Mouse (Mus musculus) limb, embryonic 14.5 days (tissue): Measurements from ENCODE around the gene Gm10428. TPM values are rescaled to one million over a fixed set of nuclear protein-coding genes. Genes with fewer than 3 reads are reported as not detected.

ENCODE experiments used
- ATAC-seq: fragments of 200-750 bp; cut with Nextera tagmentation; 2 replicates; pipeline ENCODE4 v1.8.0; 2017; ENCODE audit warnings: low read depth, moderate number of reproducible peaks, moderate TSS enrichment; ENCODE audit not compliant: low FRiP score
- DNase-seq: peaks from one replicate; pipeline ENCODE4 v3.0.0-alpha.2; 2015; ENCODE audit warnings: low spot score
- H3K27ac ChIP-seq: fragments of 300-500 bp; sonication (generic); replicated peaks from 2 replicates; pipeline ENCODE4 v1.5.1; 2014; ENCODE audit warnings: low read depth, mild to moderate bottlenecking, low read length, moderate library complexity, mixed read lengths
- H3K27me3 ChIP-seq: fragments of 300-500 bp; sonication (generic); 2 replicates; pipeline ENCODE4 v1.6.1; 2014; ENCODE audit warnings: low read length, mixed read lengths; ENCODE audit not compliant: control insufficient read depth, insufficient read depth
- H3K36me3 ChIP-seq: fragments of 300-500 bp; sonication (generic); 2 replicates; pipeline ENCODE4 v1.6.1; 2014; ENCODE audit warnings: mild to moderate bottlenecking, low read length, moderate library complexity, mixed read lengths; ENCODE audit not compliant: control insufficient read depth, insufficient read depth
- H3K4me1 ChIP-seq: fragments of 300-500 bp; sonication (generic); 2 replicates; pipeline ENCODE4 v1.6.1; 2014; ENCODE audit warnings: antibody characterized with exemption, low read length, mixed read lengths; ENCODE audit not compliant: control insufficient read depth, insufficient read depth
- H3K4me2 ChIP-seq: fragments of 300-500 bp; sonication (generic); replicated peaks from 2 replicates; pipeline ENCODE4 v1.6.1; 2014; ENCODE audit warnings: low read depth, mild to moderate bottlenecking, low read length, moderate library complexity; ENCODE audit not compliant: severe bottlenecking
- H3K4me3 ChIP-seq: fragments of 300-500 bp; sonication (generic); replicated peaks from 2 replicates; pipeline ENCODE4 v1.5.1; 2014; ENCODE audit warnings: low read length
- H3K9ac ChIP-seq: fragments of 300-500 bp; sonication (generic); 2 replicates; pipeline ENCODE4 v1.6.1; 2014; ENCODE audit warnings: mild to moderate bottlenecking, low read depth, low read length, moderate library complexity; ENCODE audit not compliant: severe bottlenecking
- H3K9me3 ChIP-seq: fragments of 300-500 bp; sonication (generic); 2 replicates; pipeline ENCODE4 v1.6.1; 2016; ENCODE audit warnings: low read length; ENCODE audit not compliant: control insufficient read depth
- POLR2A ChIP-seq: fragments of 200-500 bp; IDR thresholded peaks from 2 replicates; pipeline ENCODE4 v1.8.0; 2012; ENCODE audit warnings: inconsistent platforms, mild to moderate bottlenecking, moderate library complexity, borderline replicate concordance; ENCODE audit not compliant: insufficient read depth, insufficient read length; ENCODE audit errors: extremely low read depth
- WGBS: fragments of 180-500 bp; shearing (Covaris S2); extraction: QIAGEN DNeasy Blood & Tissue Kit; methylation state at CpG from one replicate; pipeline ENCODE4 v1.1.7; 2014; 5-methylcytosine and 5-hydroxymethylcytosine counted together
- polyA plus RNA-seq, 2 experiments: library from polyadenylated mRNA; depleted of rRNA in 1 of 2; stranded (reverse) in 1 of 2; unstranded in 1 of 2; fragments of >200 nt; fragmentation: Nextera tagmentation in 1 of 2; extraction: Ambion mirVana in 1 of 2; gene quantifications; 2 replicates each; pipeline versions ENCODE4 v1.2.1 to v1.2.3; 2012 to 2014

The Gm10428 gene
- polyA plus RNA-seq (2012; rRNA removed) (not detected in 2 replicates), polyA plus RNA-seq (2014; fragmentation: Nextera tagmentation; extraction: Ambion mirVana) (not detected in 2 replicates)

GRCm38 (mm10) chr11:62752780-62753179 is at the start of gene Gm10428:
TSS of gene Gm10428 (plus strand) at chr11:62753100.
- H3K27me3 ChIP-seq = 0 out of 2 replicates have a peak, but pooled peaks cover 3% of the 10 kb centered on the region
- no peaks in the 10 kb centered on the region for H3K9me3 ChIP-seq

GRCm38 (mm10) chr11:62706141-62706540 is 46.8 kb upstream of the Gm10428 start:
- Histone ChIP-seq H3K4me3 (no peak overlapping the region), H3K4me2 (no peak overlapping the region), H3K9me3 (no peaks in the 10 kb centered on the region), H3K4me1 (no peaks in the 10 kb centered on the region), H3K9ac (no peak overlapping the region), H3K27ac (no peak overlapping the region), H3K36me3 (0 out of 2 replicates have a peak, but pooled peaks cover 6% of the 10 kb centered on the region), H3K27me3 (no peaks in the 10 kb centered on the region)
- TF ChIP-seq POLR2A = no peak
- ATAC-seq (no peak), DNase-seq (no peak)
- 73% methylated on average over 2 of the region's 2 CpGs for WGBS

More at GRCm38 (mm10) chr11:62752780-62753179, at the start of gene Gm10428:
- 84% methylated on average over 8 of the region's 8 CpGs for WGBS
- Histone ChIP-seq H3K36me3 (no peaks in the 10 kb centered on the region), H3K4me3 (no peak within 1 kb of the TSS), H3K27ac (no peak within 1 kb of the TSS), H3K4me1 (0 out of 2 replicates have a peak, but pooled peaks cover 6% of the 10 kb centered on the region), H3K4me2 (no peak within 1 kb of the TSS), H3K9ac (no peak within 1 kb of the TSS)
- no peak for DNase-seq
- no peak for ATAC-seq
- TF ChIP-seq POLR2A = no peak

- no peak overlapping the region for H3K9ac ChIP-seq
- peaks cover 25% of the 10 kb centered on the region for H3K36me3 ChIP-seq
- WGBS = 83% methylated on average over 7 of the region's 7 CpGs
Observed at GRCm38 (mm10) chr11:62708252-62708651, 44.6 kb upstream of the Gm10428 start.

GRCm38 (mm10) chr11:62710657-62711056 is 42.2 kb upstream of the Gm10428 start:
- Histone ChIP-seq H3K4me2 (no peak overlapping the region), H3K9me3 (no peaks in the 10 kb centered on the region), H3K27ac (no peak overlapping the region), H3K4me1 (no peaks in the 10 kb centered on the region), H3K36me3 (peaks cover 47% of the 10 kb centered on the region), H3K9ac (no peak overlapping the region), H3K27me3 (no peaks in the 10 kb centered on the region), H3K4me3 (no peak overlapping the region)
- no peak for TF ChIP-seq POLR2A
- ATAC-seq = no peak
- DNase-seq = no peak
- WGBS = 89% methylated on average over 5 of the region's 5 CpGs

More at GRCm38 (mm10) chr11:62708252-62708651, 44.6 kb upstream of the Gm10428 start:
- Histone ChIP-seq H3K9me3 (no peaks in the 10 kb centered on the region), H3K4me3 (no peak overlapping the region), H3K27me3 (no peaks in the 10 kb centered on the region), H3K4me1 (no peaks in the 10 kb centered on the region), H3K27ac (no peak overlapping the region), H3K4me2 (no peak overlapping the region)
- ATAC-seq (no peak), DNase-seq (no peak)
- TF ChIP-seq POLR2A = no peak

GRCm38 (mm10) chr11:62728276-62728675 is 24.6 kb upstream of the Gm10428 start:
- H3K4me2 ChIP-seq = no peak overlapping the region
- peaks cover 48% of the 10 kb centered on the region for H3K36me3 ChIP-seq
- H3K9me3 ChIP-seq = no peaks in the 10 kb centered on the region
- no peak for ATAC-seq
- no peak for TF ChIP-seq POLR2A
- H3K27ac ChIP-seq = no peak overlapping the region
- 0 out of 2 replicates have a peak, but pooled peaks cover 3% of the 10 kb centered on the region for H3K4me1 ChIP-seq
- WGBS = 94% methylated on average over 8 of the region's 8 CpGs
- H3K4me3 ChIP-seq = no peak overlapping the region
- no peaks in the 10 kb centered on the region for H3K27me3 ChIP-seq
- H3K9ac ChIP-seq = no peak overlapping the region
- DNase-seq = no peak
